ENCODE assay signal across 18 mouse cellular contexts in genomic region chr10:116913647-116914273, GRCm38 (mm10). TPM values are rescaled to one million over a fixed set of nuclear protein-coding genes. Genes with fewer than 3 reads are reported as not detected.
DNase-seq lines count a peak whose midpoint lies in the region; ATAC-seq lines count a peak whose summit lies in the region.
"Had no signal": no experiment of that assay in that cellular context is flagged by ENCODE, and none has a peak within 500 bp of the region (broad histone marks: within the 10 kb centered on the region; RNA-seq: fewer than 3 reads in every experiment).

No protein-coding gene starts in this region.

- H3K4me3 ChIP-seq in heart, embryonic 16.5 days (ENCODE audit: low read length), result no peak overlapping the region
- H3K4me3 ChIP-seq in heart, embryonic 11.5 days (ENCODE audit: low read depth, low read length), result no peak overlapping the region
- H3K4me3 ChIP-seq: erythroblast, embryonic 14.5 days; gastrocnemius, adult 2 months had no signal

- DNase-seq in spleen, postnatal 36 days (ENCODE audit: low spot score in 2 of 2), result peak; percentile 36 to 38
- DNase-seq in spleen, postnatal 4 days (ENCODE audit: low spot score in 2 of 2), result no peak
- DNase-seq in naive thymus-derived CD4-positive, alpha-beta T cell, adult 2 months (ENCODE audit: low read depth), result peak; percentile 94
- peak; percentile 51 for DNase-seq in thymus, postnatal 4 days
- no peak for DNase-seq in embryo, embryonic 10.5 days (ENCODE audit: low spot score)
- no peak for DNase-seq in kidney, adult 18-20 months
- DNase-seq: cerebellum, adult 9-11 months; gastrocnemius, adult 2 months; kidney, adult 9 months; kidney, postnatal 4 days; layer of hippocampus, postnatal 36 days; left cerebral cortex, postnatal 4 days had no signal

- no peaks in the 10 kb centered on the region for H3K27me3 ChIP-seq in heart, embryonic 16.5 days (ENCODE audit: control insufficient read depth, insufficient read depth, low read length)
- no peaks in the 10 kb centered on the region for H3K27me3 ChIP-seq in heart, embryonic 11.5 days (ENCODE audit: control insufficient read depth, insufficient read depth, low read length)

- no peaks in the 10 kb centered on the region; the same call in 1 of the 2 replicates for H3K9me3 ChIP-seq in heart, embryonic 16.5 days (replicated peaks; ENCODE audit: control insufficient read depth, low read length)
- H3K9me3 ChIP-seq in heart, embryonic 11.5 days (replicated peaks; ENCODE audit: control insufficient read depth, low read length), result no peaks in the 10 kb centered on the region; the same call in 1 of the 2 replicates

- peak overlapping the region; percentile 36; the same call in 1 of the 2 replicates for H3K27ac ChIP-seq in heart, embryonic 16.5 days (ENCODE audit: low read length)
- H3K27ac ChIP-seq in heart, embryonic 11.5 days (ENCODE audit: low read depth, low read length), result no peak overlapping the region
- H3K27ac ChIP-seq: gastrocnemius, adult 2 months; hindbrain, embryonic 14.5 days; liver, embryonic 14.5 days had no signal

- 90% methylated on average over 17 of the region's 17 CpGs for WGBS in heart, embryonic 16.5 days
- WGBS in heart, embryonic 11.5 days (ENCODE audit: insufficient replicate concordance), result 94% methylated on average over 17 of the region's 17 CpGs

- H3K4me1 ChIP-seq in heart, embryonic 16.5 days (ENCODE audit: control insufficient read depth, insufficient read depth, low read length), result peaks cover 4% of the 10 kb centered on the region
- no peaks in the 10 kb centered on the region; the same call in 1 of the 2 replicates for H3K4me1 ChIP-seq in heart, embryonic 11.5 days (ENCODE audit: control insufficient read depth, insufficient read depth, low read length)

- ATAC-seq in heart, embryonic 16.5 days (replicated peaks; ENCODE audit: extremely low read depth, insufficient read depth, low FRiP score), result no peak
- no peak for ATAC-seq in heart, embryonic 11.5 days (replicated peaks; ENCODE audit: insufficient number of reproducible peaks, low FRiP score, low TSS enrichment)
- ATAC-seq: forebrain, embryonic 16.5 days had no signal

- no peak overlapping the region for H3K9ac ChIP-seq in heart, embryonic 16.5 days (ENCODE audit: low read length)
- H3K9ac ChIP-seq in heart, embryonic 11.5 days (ENCODE audit: low read depth, low read length), result no peak overlapping the region
- H3K9ac ChIP-seq: hindbrain, embryonic 14.5 days; liver, embryonic 14.5 days had no signal

- no peak overlapping the region for H3K4me2 ChIP-seq in heart, embryonic 16.5 days (ENCODE audit: low read depth, low read length)
- no peak overlapping the region for H3K4me2 ChIP-seq in heart, embryonic 11.5 days
- H3K4me2 ChIP-seq: hindbrain, embryonic 14.5 days had no signal

- H3K36me3 ChIP-seq in heart, embryonic 16.5 days (ENCODE audit: control insufficient read depth, insufficient read depth), result peaks cover 49% of the 10 kb centered on the region
- peaks cover 27% of the 10 kb centered on the region for H3K36me3 ChIP-seq in heart, embryonic 11.5 days (ENCODE audit: control insufficient read depth, insufficient read depth, low read length)

RNA-seq across cellular contexts. Expression of gene Myrfl, which starts 17.0 kb away (rescaled TPM):
- polyA plus RNA-seq in heart, embryonic 16.5 days (2015; fragmentation: Nextera tagmentation; extraction: Ambion mirVana), result 0.24 and 0.55 TPM in 2 replicates
- 0.23 and 0.55 TPM in 2 replicates for polyA plus RNA-seq in heart, embryonic 11.5 days (2014; fragmentation: Nextera tagmentation; extraction: Ambion mirVana)
- polyA plus RNA-seq: erythroblast, embryonic 14.5 days; hindbrain, embryonic 14.5 days; liver, embryonic 14.5 days had no signal

RNA-seq across cellular contexts. Expression of gene Rab3ip, which starts 36.8 kb away (rescaled TPM):
- polyA plus RNA-seq in heart, embryonic 16.5 days (2015; fragmentation: Nextera tagmentation; extraction: Ambion mirVana), result 76.2 and 77.2 TPM in 2 replicates
- polyA plus RNA-seq in heart, embryonic 11.5 days (2014; fragmentation: Nextera tagmentation; extraction: Ambion mirVana), result 56.9 and 63.2 TPM in 2 replicates

RNA-seq across cellular contexts. Expression of gene Gm10271, which starts 58.6 kb away (rescaled TPM):
- not detected in 2 replicates for polyA plus RNA-seq in heart, embryonic 16.5 days (2015; fragmentation: Nextera tagmentation; extraction: Ambion mirVana)
- not detected in 2 replicates for polyA plus RNA-seq in heart, embryonic 11.5 days (2014; fragmentation: Nextera tagmentation; extraction: Ambion mirVana)
- polyA plus RNA-seq: erythroblast, embryonic 14.5 days; forebrain, embryonic 16.5 days; hindbrain, embryonic 14.5 days; liver, embryonic 14.5 days had no signal

Comparison
In these comparisons a context has a peak if more than half of its experiments do, and no peak if none do; other contexts are left out.
1. DNase-seq: peak in spleen, postnatal 36 days (2 of 2), naive thymus-derived CD4-positive, alpha-beta T cell, adult 2 months (single experiment) and thymus, postnatal 4 days (single experiment); none in spleen, postnatal 4 days (0 of 2), embryo, embryonic 10.5 days (single experiment) and kidney, adult 18-20 months (single experiment).